Mouse (Mus musculus): ENCODE measurements around the gene Zfp143. TPM values are rescaled to one million over a fixed set of nuclear protein-coding genes. Genes with fewer than 3 reads are reported as not detected.
"Not testable (repeated sequence)": the region's sequence is repeated elsewhere in the genome, so short reads cannot be mapped to it uniquely, and the experiment has no call there.

Gene Zfp143
- polyA plus RNA-seq, 1 experiment from 2014 or later: 21.6 TPM

DNA sequence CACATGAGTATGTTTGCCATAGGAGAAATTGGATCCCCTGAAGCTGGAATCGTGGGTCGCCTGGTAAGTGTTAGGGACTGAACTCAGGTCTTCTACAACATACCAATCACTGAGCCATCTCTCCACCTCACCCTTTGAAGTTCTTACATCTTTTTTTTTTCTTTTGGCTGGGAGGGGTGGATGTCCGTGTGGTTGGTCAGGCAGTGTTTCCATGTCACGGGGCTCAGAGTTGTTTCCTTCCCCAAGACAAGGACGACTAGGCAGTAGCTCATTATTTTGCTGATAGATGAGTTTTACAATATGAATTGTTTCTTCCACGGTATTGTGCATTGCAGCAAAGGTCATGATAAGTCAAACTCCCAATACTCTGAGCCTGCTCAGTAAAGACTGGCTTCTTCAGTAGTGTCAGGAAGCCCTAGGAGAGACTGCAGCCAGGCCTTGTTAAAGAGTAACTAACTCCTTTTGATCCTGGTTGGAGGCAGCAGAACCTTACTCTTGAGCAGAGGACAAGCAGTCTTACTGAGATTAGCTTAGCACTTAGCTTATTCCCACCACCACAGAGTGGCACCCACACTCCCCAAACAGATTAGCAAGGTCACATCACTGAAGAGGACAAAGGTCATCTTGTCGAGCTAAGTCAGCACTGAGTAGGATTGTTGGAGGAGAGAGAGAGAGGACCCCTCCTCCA is 36.2 kb downstream of the Zfp143 start:
- no peak overlapping the region for H3K9ac ChIP-seq (replicated peaks)
- no peak overlapping the region for H3K27ac ChIP-seq
- H3K9me3 ChIP-seq: peaks cover 3% of the 10 kb centered on the region; the same call in 1 of the 2 replicates
- no peak overlapping the region for H3K4me2 ChIP-seq
- H3K4me1 ChIP-seq (replicated peaks): no peaks in the 10 kb centered on the region
- H3K4me3 ChIP-seq (replicated peaks): no peak overlapping the region
- H3K36me3 ChIP-seq: peaks cover 57% of the 10 kb centered on the region
- H3K27me3 ChIP-seq: no peaks in the 10 kb centered on the region
- ATAC-seq (ENCODE audit: insufficient number of reproducible peaks, insufficient read depth, low FRiP score, low TSS enrichment, low read depth): no peak
- WGBS: 61% methylated on average over 7 of the region's 7 CpGs

DNA sequence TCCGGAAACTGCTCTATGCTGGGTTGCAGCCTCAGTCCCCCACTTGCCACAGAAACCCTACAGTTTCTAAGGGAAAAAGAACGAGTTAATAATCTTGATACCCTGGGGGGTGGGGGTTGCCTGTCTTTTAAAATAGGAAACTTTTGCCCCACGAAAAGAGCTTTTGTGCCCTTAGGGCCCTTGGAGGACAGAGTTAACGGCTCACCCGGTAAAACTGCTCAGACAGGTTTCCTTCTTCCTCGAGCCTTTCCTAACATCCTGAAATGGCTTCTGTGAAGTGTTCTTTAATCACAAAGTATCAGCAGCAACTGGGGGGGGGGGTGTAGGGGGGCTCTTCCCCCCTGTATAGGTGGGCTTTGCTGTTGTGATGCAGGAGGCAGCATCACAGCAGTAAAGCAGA is 39.8 kb downstream of the Zfp143 start:
- Histone ChIP-seq H3K4me2 (no peak overlapping the region), H3K36me3 (peaks cover 21% of the 10 kb centered on the region), H3K27me3 (no peaks in the 10 kb centered on the region), H3K4me1 (replicated peaks) (no peaks in the 10 kb centered on the region), H3K9ac (replicated peaks) (no peak overlapping the region), H3K27ac (0 out of 2 replicates have a peak overlapping the region, but pooled peaks have one; percentile 17), H3K9me3 (peaks cover 3% of the 10 kb centered on the region; the same call in 1 of the 2 replicates), H3K4me3 (replicated peaks) (no peak overlapping the region)
- 35% methylated on average over 6 of the region's 6 CpGs for WGBS
- ATAC-seq (ENCODE audit: insufficient number of reproducible peaks, insufficient read depth, low FRiP score, low TSS enrichment, low read depth): no peak

DNA sequence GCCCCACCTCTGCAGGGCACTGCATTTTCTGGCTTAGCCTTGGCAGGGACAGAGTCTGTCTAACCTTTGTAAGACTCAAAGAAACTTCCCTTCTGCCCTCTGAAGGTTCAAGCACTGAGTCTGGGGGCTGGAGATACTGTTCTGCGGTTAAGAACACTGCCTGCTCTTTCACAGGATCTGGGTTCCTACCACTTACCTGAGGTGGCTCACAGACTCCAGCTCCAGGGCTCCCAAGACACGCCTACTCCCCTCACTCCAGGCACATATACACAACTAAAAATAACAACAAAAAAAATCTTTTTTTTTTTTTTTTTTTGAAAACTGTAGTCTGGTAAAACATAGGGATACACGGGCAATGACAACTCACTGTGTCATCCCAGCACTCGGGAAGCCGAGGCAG is 40.2 kb downstream of the Zfp143 start:
- ATAC-seq (ENCODE audit: insufficient number of reproducible peaks, insufficient read depth, low FRiP score, low TSS enrichment, low read depth): no peak
- Histone ChIP-seq H3K27ac (0 out of 2 replicates have a peak overlapping the region, but pooled peaks have one; percentile 17), H3K4me1 (replicated peaks) (no peaks in the 10 kb centered on the region), H3K4me2 (no peak overlapping the region), H3K27me3 (no peaks in the 10 kb centered on the region), H3K9ac (replicated peaks) (no peak overlapping the region), H3K4me3 (replicated peaks) (no peak overlapping the region), H3K36me3 (peaks cover 17% of the 10 kb centered on the region), H3K9me3 (peaks cover 3% of the 10 kb centered on the region; the same call in 1 of the 2 replicates)
- 76% methylated on average over 5 of the region's 5 CpGs for WGBS

DNA sequence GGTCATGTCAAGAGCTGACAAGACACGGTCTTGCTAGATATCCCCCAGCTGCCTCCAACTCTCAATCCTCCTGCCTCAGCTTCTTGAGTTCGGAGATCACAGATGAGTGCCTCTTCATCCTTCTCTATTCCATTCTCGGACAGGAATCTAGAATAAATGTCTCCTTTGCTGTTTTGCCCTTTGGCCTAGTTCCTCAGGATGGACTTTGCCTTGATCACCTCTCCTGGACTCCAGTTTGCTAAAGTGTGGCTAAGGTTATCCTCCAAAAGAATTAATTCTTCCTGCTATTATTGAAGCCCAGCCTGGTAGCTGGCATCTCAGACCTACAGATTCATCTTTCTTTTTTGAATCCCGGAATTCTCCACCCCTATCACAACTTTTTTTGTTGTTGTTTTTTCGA is 44.0 kb downstream of the Zfp143 start:
- WGBS: 89% methylated on average over 5 of the region's 5 CpGs

DNA sequence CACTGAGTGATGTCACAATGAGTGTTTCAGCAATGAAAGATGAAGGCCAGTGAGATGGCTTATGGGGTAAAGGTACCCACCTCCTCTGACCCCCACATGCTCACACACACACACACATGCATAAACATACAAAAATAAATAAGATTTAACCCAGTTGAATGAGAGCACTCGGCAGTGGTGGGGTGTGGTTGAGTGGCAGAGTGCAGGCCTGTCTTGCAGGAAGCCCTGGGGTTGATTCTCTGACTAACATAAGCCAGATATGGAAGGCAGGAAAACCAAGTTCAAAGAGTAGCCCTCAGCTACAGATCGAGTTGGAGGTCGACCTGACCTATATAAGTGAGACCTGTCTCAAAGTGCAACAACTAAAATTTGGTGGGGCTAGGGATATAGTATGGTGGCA is 45.6 kb downstream of the Zfp143 start:
- no peaks in the 10 kb centered on the region for H3K9me3 ChIP-seq
- H3K9ac ChIP-seq (replicated peaks): no peak overlapping the region
- H3K36me3 ChIP-seq: no peaks in the 10 kb centered on the region
- no peak overlapping the region for H3K4me2 ChIP-seq
- H3K27ac ChIP-seq: no peak overlapping the region
- no peaks in the 10 kb centered on the region for H3K27me3 ChIP-seq
- H3K4me1 ChIP-seq (replicated peaks): peaks cover 14% of the 10 kb centered on the region
- ATAC-seq (ENCODE audit: insufficient number of reproducible peaks, insufficient read depth, low FRiP score, low TSS enrichment, low read depth): no peak
- H3K4me3 ChIP-seq (replicated peaks): no peak overlapping the region
- 76% methylated on average over 3 of the region's 3 CpGs for WGBS

More for the DNA sequence above, 44.0 kb downstream of the Zfp143 start:
- Histone ChIP-seq H3K27me3 (no peaks in the 10 kb centered on the region), H3K27ac (no peak overlapping the region), H3K4me2 (no peak overlapping the region), H3K36me3 (no peaks in the 10 kb centered on the region), H3K9ac (replicated peaks) (no peak overlapping the region), H3K4me3 (replicated peaks) (no peak overlapping the region), H3K4me1 (replicated peaks) (peaks cover 13% of the 10 kb centered on the region), H3K9me3 (no peaks in the 10 kb centered on the region)
- ATAC-seq (ENCODE audit: insufficient number of reproducible peaks, insufficient read depth, low FRiP score, low TSS enrichment, low read depth): no peak

DNA sequence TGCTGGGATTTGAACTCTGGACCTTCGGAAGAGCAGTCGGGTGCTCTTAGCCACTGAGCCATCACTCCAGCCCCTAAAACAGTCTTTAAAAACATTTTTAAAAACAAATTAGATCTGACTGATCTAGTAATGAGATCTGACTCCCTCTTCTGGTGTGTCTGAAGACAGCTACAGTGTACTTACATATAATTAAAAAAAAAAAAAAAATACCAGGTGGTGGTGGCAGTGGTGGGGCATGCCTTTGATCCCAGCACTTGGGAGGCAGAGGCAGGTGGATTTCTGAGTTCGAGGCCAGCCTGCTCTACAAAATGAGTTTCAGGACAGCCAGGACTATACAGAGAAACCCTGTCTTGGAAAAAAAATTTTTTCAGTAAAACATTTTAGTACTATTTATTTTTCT is 47.5 kb downstream of the Zfp143 start:
- ATAC-seq (ENCODE audit: insufficient number of reproducible peaks, insufficient read depth, low FRiP score, low TSS enrichment, low read depth); H3K27ac ChIP-seq: not testable (repeated sequence)

DNA sequence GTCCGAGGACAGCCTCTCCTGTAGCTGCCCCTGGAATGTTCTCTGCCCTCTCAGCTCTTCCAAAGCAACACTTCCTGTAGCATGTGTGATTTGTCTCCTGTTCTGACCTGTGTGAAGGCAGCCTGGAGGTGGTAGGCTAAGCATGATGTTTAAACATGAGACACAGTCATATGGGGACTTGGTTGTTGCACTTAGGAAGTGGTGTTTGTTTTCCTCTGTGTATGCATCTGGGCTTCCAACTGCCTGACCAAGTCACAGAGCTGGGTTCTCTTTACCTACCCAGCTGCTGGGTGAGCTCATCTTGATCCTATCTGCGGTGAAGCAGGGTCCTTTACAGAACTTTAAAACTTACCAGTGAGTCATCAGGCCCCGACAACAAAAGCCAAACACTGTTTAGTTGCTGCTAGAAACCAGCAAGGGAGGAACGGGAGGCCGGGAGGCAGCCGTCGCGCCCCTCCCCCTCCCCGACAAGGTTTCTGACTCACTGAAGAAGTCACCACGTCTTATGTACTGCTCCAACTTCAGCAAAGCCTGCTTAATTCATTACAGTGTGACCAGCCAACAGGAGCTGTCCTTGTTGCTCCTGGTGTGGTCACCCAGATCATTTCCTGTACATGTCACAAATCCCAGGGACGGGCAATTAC is 48.1 kb downstream of the Zfp143 start:
- Histone ChIP-seq H3K4me2 (peak overlapping the region; percentile 39), H3K9me3 (no peaks in the 10 kb centered on the region; the same call in 1 of the 2 replicates), H3K4me3 (replicated peaks) (0 out of 2 replicates have a peak overlapping the region, but pooled peaks have one; percentile 1), H3K4me1 (replicated peaks) (peaks cover 14% of the 10 kb centered on the region), H3K27ac (peak overlapping the region; percentile 57; the same call in 1 of the 2 replicates), H3K36me3 (no peaks in the 10 kb centered on the region), H3K9ac (replicated peaks) (no peak overlapping the region), H3K27me3 (no peaks in the 10 kb centered on the region)
- WGBS: 14% methylated on average over 11 of the region's 11 CpGs
- no peak for ATAC-seq (ENCODE audit: insufficient number of reproducible peaks, insufficient read depth, low FRiP score, low TSS enrichment, low read depth)

More for the DNA sequence above, 47.5 kb downstream of the Zfp143 start:
- H3K27me3 ChIP-seq; H3K4me3 ChIP-seq (replicated peaks); H3K9me3 ChIP-seq; H3K9ac ChIP-seq (replicated peaks); H3K4me2 ChIP-seq; H3K36me3 ChIP-seq: not testable (repeated sequence)
- WGBS: 95% methylated on average over 3 of the region's 3 CpGs
- peaks cover 14% of the 10 kb centered on the region for H3K4me1 ChIP-seq (replicated peaks)

DNA sequence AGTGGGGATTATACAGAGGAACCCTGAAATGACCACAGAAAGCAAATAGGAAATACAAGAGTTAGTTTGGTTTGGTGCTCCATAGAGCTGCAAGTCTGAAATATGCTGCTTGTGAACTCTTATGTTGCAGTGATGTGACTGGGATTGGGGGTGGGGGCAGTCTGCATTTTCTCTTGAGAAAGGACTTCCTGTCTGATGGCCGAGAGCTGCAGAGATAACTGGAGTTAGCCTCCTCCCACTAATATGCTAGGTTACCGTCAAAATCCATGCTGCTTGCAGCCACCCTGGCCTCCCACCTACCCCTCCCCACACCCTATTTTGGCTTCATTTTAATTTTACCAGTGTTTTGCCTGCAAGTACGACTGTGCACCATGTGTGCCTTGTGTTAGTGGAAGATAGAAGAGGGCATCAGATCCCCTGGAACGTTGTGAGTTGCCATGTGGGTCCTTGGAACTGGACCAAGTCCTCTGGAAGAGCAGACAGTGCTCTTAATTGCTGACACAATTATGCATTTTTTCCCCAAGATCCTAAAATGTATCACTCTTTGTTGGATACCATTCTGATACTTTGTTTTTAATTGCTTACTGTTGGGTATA is 49.1 kb downstream of the Zfp143 start:
- H3K4me3 ChIP-seq (replicated peaks): no peak overlapping the region

DNA sequence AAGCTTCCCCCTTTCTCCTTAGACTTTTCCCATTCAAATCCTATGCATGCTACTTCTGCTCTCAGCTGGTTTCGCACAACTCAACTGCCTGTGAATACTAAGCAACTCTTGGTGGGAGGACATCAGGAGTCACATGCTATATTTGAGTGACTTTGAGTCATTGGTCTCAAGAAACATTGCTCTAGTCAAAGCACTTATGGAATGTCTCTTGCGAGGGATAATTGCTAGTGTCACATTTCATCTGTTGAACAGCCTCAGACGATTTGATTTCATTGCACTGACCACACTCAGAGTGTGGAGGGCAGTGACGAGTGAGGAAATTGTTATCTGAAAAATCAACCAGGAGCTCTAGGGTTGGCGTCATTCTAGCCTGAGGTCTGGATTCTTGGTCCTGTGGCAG is 53.7 kb downstream of the Zfp143 start:
- 40% methylated on average over 5 of the region's 5 CpGs for WGBS
- no peak overlapping the region for H3K4me2 ChIP-seq
- H3K27ac ChIP-seq: no peak overlapping the region
- ATAC-seq (ENCODE audit: insufficient number of reproducible peaks, insufficient read depth, low FRiP score, low TSS enrichment, low read depth): no peak
- no peaks in the 10 kb centered on the region for H3K27me3 ChIP-seq
- H3K4me1 ChIP-seq (replicated peaks): 0 out of 2 replicates have a peak, but pooled peaks cover 5% of the 10 kb centered on the region
- no peak overlapping the region for H3K9ac ChIP-seq (replicated peaks)
- H3K36me3 ChIP-seq: no peaks in the 10 kb centered on the region
- H3K9me3 ChIP-seq: no peaks in the 10 kb centered on the region; the same call in 1 of the 2 replicates
- no peak overlapping the region for H3K4me3 ChIP-seq (replicated peaks)

More for the DNA sequence above, 49.1 kb downstream of the Zfp143 start:
- H3K27me3 ChIP-seq: no peaks in the 10 kb centered on the region
- no peak overlapping the region for H3K9ac ChIP-seq (replicated peaks)
- no peak overlapping the region for H3K4me2 ChIP-seq
- no peaks in the 10 kb centered on the region for H3K36me3 ChIP-seq
- H3K27ac ChIP-seq: no peak overlapping the region
- 54% methylated on average over 4 of the region's 4 CpGs for WGBS
- peaks cover 14% of the 10 kb centered on the region for H3K4me1 ChIP-seq (replicated peaks)
- ATAC-seq (ENCODE audit: insufficient number of reproducible peaks, insufficient read depth, low FRiP score, low TSS enrichment, low read depth): no peak
- H3K9me3 ChIP-seq: no peaks in the 10 kb centered on the region; the same call in 1 of the 2 replicates

DNA sequence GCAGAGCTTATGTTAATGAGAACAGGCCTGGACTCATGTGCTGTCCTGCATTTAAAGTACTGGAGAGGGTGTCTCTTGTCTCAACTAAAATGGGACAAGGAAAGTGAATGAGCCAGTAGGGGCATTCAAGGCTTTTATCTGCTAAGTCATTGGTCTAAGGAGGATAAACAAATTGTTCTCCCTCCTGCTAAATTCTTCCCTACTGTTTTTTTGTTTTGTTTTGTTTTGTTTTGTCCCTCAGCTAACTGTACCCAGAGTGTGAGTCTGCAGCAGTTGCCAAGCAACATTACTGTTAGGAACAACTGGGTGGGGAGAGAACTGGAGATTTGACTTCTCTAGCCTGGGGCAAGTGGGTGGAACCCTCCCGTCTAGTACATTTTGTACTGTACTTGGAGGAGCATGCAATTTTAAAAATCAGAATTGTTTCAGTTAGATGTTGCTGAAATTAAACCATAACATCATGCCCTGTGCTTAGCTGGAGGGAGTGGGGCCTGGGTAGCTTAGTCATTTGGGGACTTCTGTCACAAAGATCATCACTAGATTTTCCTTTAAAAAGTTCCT is 55.8 kb downstream of the Zfp143 start:
- H3K27me3 ChIP-seq: no peaks in the 10 kb centered on the region
- no peak overlapping the region for H3K4me3 ChIP-seq (replicated peaks)
- H3K9me3 ChIP-seq: no peaks in the 10 kb centered on the region; the same call in 1 of the 2 replicates
- no peaks in the 10 kb centered on the region; the same call in 1 of the 2 replicates for H3K4me1 ChIP-seq (replicated peaks)
- no peaks in the 10 kb centered on the region for H3K36me3 ChIP-seq
- no peak overlapping the region for H3K27ac ChIP-seq
- H3K4me2 ChIP-seq: no peak overlapping the region
- no peak overlapping the region for H3K9ac ChIP-seq (replicated peaks)
- WGBS: 50% methylated on average over 1 of the region's 1 CpGs
- ATAC-seq (ENCODE audit: insufficient number of reproducible peaks, insufficient read depth, low FRiP score, low TSS enrichment, low read depth): no peak

DNA sequence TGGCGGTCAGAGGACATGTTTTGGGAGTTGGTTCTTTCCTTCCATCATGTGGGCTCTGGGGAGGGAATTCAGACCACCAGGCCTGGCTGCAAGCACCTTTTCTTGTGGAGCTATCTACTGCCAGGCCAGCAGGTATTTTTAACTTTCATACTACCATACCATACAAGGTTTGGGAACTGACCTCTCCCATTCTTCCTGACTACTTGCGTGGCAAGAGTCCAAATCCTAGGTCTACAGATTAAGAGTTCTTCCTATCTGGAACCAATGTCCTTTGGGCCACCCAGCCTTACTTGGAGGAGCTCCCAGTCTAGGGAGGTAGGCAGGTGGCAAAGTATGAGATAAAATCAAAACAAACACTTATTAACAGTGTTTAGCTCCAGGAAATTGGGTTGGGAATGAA is 57.4 kb downstream of the Zfp143 start:
- Histone ChIP-seq H3K36me3 (no peaks in the 10 kb centered on the region), H3K4me2 (no peak overlapping the region), H3K4me1 (replicated peaks) (peaks cover under 1% of the 10 kb centered on the region), H3K9ac (replicated peaks) (no peak overlapping the region), H3K27me3 (no peaks in the 10 kb centered on the region), H3K27ac (no peak overlapping the region), H3K9me3 (no peaks in the 10 kb centered on the region), H3K4me3 (replicated peaks) (no peak overlapping the region)
- ATAC-seq (ENCODE audit: insufficient number of reproducible peaks, insufficient read depth, low FRiP score, low TSS enrichment, low read depth): no peak
- WGBS: 81% methylated on average over 2 of the region's 2 CpGs

Measured in limb, embryonic 12.5 days (tissue).